Mouse (Mus musculus) myocyte (in vitro differentiated cells): ENCODE measurements at regions not wholly inside any gene's neighbourhood (a gene's known extent, or its start where the extent isn't known, plus 50 kb on each side); places are given as distances from the start of the nearest gene placed in this dataset.
"Not testable (repeated sequence)": the region's sequence is repeated elsewhere in the genome, so short reads cannot be mapped to it uniquely, and the experiment has no call there.

Experiments
- CEBPB ChIP-seq: IDR thresholded peaks from 2 replicates; pipeline ENCODE4 v1.6.1; 2011; ENCODE audit warnings: mild to moderate bottlenecking, moderate library complexity; ENCODE audit not compliant: poor library complexity, insufficient read depth, severe bottlenecking
- MAX ChIP-seq: IDR thresholded peaks from one replicate; pipeline ENCODE4 v1.6.1; 2011; ENCODE audit warnings: low read depth, mild to moderate bottlenecking, control low read depth
- POLR2A ChIP-seq: IDR thresholded peaks from one replicate; pipeline ENCODE4 v1.6.1; 2011; ENCODE audit warnings: low read depth, mild to moderate bottlenecking, control low read depth, moderate library complexity; ENCODE audit not compliant: insufficient read length
- USF1 ChIP-seq: IDR thresholded peaks from one replicate; pipeline ENCODE4 v1.6.1; 2011; ENCODE audit warnings: low read depth, mild to moderate bottlenecking, control low read depth, moderate library complexity

DNA sequence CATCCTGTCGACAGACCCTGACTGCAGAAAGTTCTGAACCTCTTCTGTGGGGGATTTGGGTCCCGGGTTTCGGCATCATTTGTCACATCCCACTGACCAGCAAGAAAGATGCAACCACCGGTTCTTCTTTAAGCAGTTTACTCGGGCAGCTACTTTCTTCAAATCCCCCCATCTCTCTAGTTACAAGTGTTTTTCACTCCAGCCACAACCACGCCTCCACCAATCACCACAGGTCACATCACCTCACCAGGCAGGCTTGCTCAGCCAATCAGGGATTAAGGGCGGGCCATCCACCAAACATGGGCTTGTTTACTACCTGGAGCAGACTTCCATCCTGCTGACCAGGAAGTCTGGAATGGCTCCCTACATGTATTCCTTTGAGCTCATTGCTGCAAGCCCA, 119.6 kb downstream of the Tnfsf18 start:
- TF ChIP-seq POLR2A, MAX, USF1, CEBPB: not testable (repeated sequence)
